In genomic region chr4:47432766-47433165, GRCm38 (mm10) we compare ENCODE assay signal across 12 mouse cellular contexts.
"Had no signal": no experiment of that assay in that cellular context is flagged by ENCODE, and none has a peak within 500 bp of the region (broad histone marks: within the 10 kb centered on the region; RNA-seq: fewer than 3 reads in every experiment).

No protein-coding gene starts in this region.

- DNase-seq: gastrocnemius, postnatal 14 days; gastrocnemius, postnatal 36 days; heart, adult 2 months; heart, postnatal 14 days; heart, postnatal 36 days; kidney, adult 11 months; kidney, adult 2 months; kidney, adult 9 months; kidney, postnatal 14 days; kidney, postnatal 36 days; layer of hippocampus, adult 9-11 months; layer of hippocampus, postnatal 36 days had no signal
